Mouse (Mus musculus) regulatory T cell (primary cell): Measurements from ENCODE around the gene Pfkfb1.

Experiments
- in situ Hi-C: fragments of 300-600 bp; cut with MboI, MseI; formaldehyde crosslinking; loops from one replicate; pipeline ENCODE4 v1.15.1; 2025; ENCODE audit warnings: high pct_unique_total_duplicates

Gene Pfkfb1

GRCm38 (mm10) chrX:150588023-150588764 is at the start of gene Pfkfb1:
Pfkfb1 (plus strand) TSS chrX:150588229.
- in situ Hi-C loops, result loop anchor here (10.0 kb wide), 1 partner anchor 217 kb away; no protein-coding TSS in a partner anchor

- in situ Hi-C loops, result no loop called here
These were observed 47.9 kb upstream of the Pfkfb1 start for GRCm38 (mm10) chrX:150540111-150540510.

- in situ Hi-C loops, result no loop called here
These were observed 46.3 kb upstream of the Pfkfb1 start for GRCm38 (mm10) chrX:150541684-150542083.

GRCm38 (mm10) chrX:150547239-150547638 is 40.8 kb upstream of the Pfkfb1 start, which contains the start of gene Alas2:
Alas2 (plus strand) TSS chrX:150547375.
- in situ Hi-C loops, result no loop called here

- in situ Hi-C loops, result no loop called here
These were observed 38.4 kb upstream of the Pfkfb1 start for GRCm38 (mm10) chrX:150549639-150550038.

- in situ Hi-C loops, result no loop called here
These were observed 36.0 kb upstream of the Pfkfb1 start for GRCm38 (mm10) chrX:150551986-150552385.

- in situ Hi-C loops, result no loop called here
These were observed 34.0 kb upstream of the Pfkfb1 start for GRCm38 (mm10) chrX:150554032-150554431.

GRCm38 (mm10) chrX:150564644-150565357 is 23.2 kb upstream of the Pfkfb1 start:
- in situ Hi-C loops, result loop anchor here (10.0 kb wide), 1 partner anchor 760 kb away; no protein-coding TSS in a partner anchor

GRCm38 (mm10) chrX:150581921-150582320 is 6.1 kb upstream of the Pfkfb1 start:
- in situ Hi-C loops, result loop anchor here (10.0 kb wide), 1 partner anchor 223 kb away; no protein-coding TSS in a partner anchor

GRCm38 (mm10) chrX:150585116-150585515 is 2.9 kb upstream of the Pfkfb1 start:
- in situ Hi-C loops, result loop anchor here (10.0 kb wide), 1 partner anchor 220 kb away; no protein-coding TSS in a partner anchor

GRCm38 (mm10) chrX:150589696-150590095 is 1.7 kb downstream of the Pfkfb1 start, which contains the start of gene Apex2:
Apex2 (minus strand) TSS chrX:150589868.
- in situ Hi-C loops, result loop anchor here (10.0 kb wide), 1 partner anchor 215 kb away; no protein-coding TSS in a partner anchor

GRCm38 (mm10) chrX:150593266-150594035 is 5.4 kb downstream of the Pfkfb1 start:
- in situ Hi-C loops, result no loop called here

GRCm38 (mm10) chrX:150594176-150594575 is 6.1 kb downstream of the Pfkfb1 start:
- in situ Hi-C loops, result no loop called here

GRCm38 (mm10) chrX:150595016-150595760 is 7.2 kb downstream of the Pfkfb1 start:
- in situ Hi-C loops, result no loop called here

GRCm38 (mm10) chrX:150598882-150599281 is 10.9 kb downstream of the Pfkfb1 start:
- in situ Hi-C loops, result no loop called here

GRCm38 (mm10) chrX:150636421-150636820 is 48.4 kb downstream of the Pfkfb1 start:
- in situ Hi-C loops, result no loop called here

GRCm38 (mm10) chrX:150656122-150656907 is 68.3 kb downstream of the Pfkfb1 start:
- in situ Hi-C loops, result no loop called here

GRCm38 (mm10) chrX:150656908-150657796 is 69.1 kb downstream of the Pfkfb1 start, which contains the start of gene Tro:
Tro (minus strand) TSS chrX:150657583.
- in situ Hi-C loops, result no loop called here

GRCm38 (mm10) chrX:150657797-150658118 is 69.7 kb downstream of the Pfkfb1 start:
- in situ Hi-C loops, result no loop called here
